Mouse (Mus musculus) forebrain, embryonic 15.5 days (tissue): Measurements from ENCODE around the gene Tmem63a. TPM values are rescaled to one million over a fixed set of nuclear protein-coding genes. Genes with fewer than 3 reads are reported as not detected.

Experiments used
- ATAC-seq: fragments of 200-750 bp; cut with Nextera tagmentation; replicated peaks from 2 replicates; pipeline ENCODE4 v1.8.0; 2017; ENCODE audit warnings: mild to moderate bottlenecking, moderate TSS enrichment, moderate library complexity
- H3K27ac ChIP-seq: fragments of 300-500 bp; sonication (generic); replicated peaks from 2 replicates; pipeline ENCODE4 v1.5.1; 2015; ENCODE audit warnings: mild to moderate bottlenecking, inconsistent platforms
- H3K27me3 ChIP-seq: fragments of 300-500 bp; sonication (generic); 2 replicates; pipeline ENCODE4 v1.6.1; 2015; ENCODE audit warnings: inconsistent platforms
- H3K36me3 ChIP-seq: fragments of 300-500 bp; sonication (generic); 2 replicates; pipeline ENCODE4 v1.6.1; 2015; ENCODE audit warnings: mild to moderate bottlenecking, inconsistent platforms
- H3K4me1 ChIP-seq: fragments of 300-500 bp; sonication (generic); 2 replicates; pipeline ENCODE4 v1.6.1; 2015; ENCODE audit warnings: inconsistent platforms
- H3K4me2 ChIP-seq: fragments of 300-500 bp; sonication (generic); replicated peaks from 2 replicates; pipeline ENCODE4 v1.6.1; 2015; ENCODE audit warnings: mild to moderate bottlenecking, inconsistent platforms
- H3K4me3 ChIP-seq: fragments of 300-500 bp; sonication (generic); 2 replicates; pipeline ENCODE4 v1.5.1; 2015; ENCODE audit warnings: mild to moderate bottlenecking, inconsistent platforms
- H3K9ac ChIP-seq: fragments of 300-500 bp; sonication (generic); replicated peaks from 2 replicates; pipeline ENCODE4 v1.6.1; 2015; ENCODE audit warnings: mild to moderate bottlenecking, inconsistent platforms
- H3K9me3 ChIP-seq: fragments of 300-500 bp; sonication (generic); 2 replicates; pipeline ENCODE4 v1.6.1; 2016; ENCODE audit warnings: inconsistent platforms
- WGBS: fragments of 180-500 bp; shearing (Covaris S2); methylation state at CpG from one replicate; pipeline ENCODE4 v1.1.7; 2015; ENCODE audit warnings: mixed read lengths; 5-methylcytosine and 5-hydroxymethylcytosine counted together
- polyA plus RNA-seq: library from polyadenylated mRNA; unstranded; fragments of >200 nt; fragmentation: Nextera tagmentation; extraction: Ambion mirVana; gene quantifications from 2 replicates; pipeline ENCODE4 v1.2.1, GENCODE M21; 2015

Gene Tmem63a
- polyA plus RNA-seq, 1 experiment from 2014 or later, result 1.6 TPM

GRCm38 (mm10) chr1:181016045-181016444, 73.9 kb downstream of the Tmem63a start:
- H3K36me3 ChIP-seq, result no peaks in the 10 kb centered on the region
- no peak for ATAC-seq
- no peak overlapping the region for H3K4me3 ChIP-seq
- H3K4me1 ChIP-seq, result peaks cover 22% of the 10 kb centered on the region
- H3K9me3 ChIP-seq, result no peaks in the 10 kb centered on the region
- H3K9ac ChIP-seq, result no peak overlapping the region
- no peak overlapping the region for H3K27ac ChIP-seq
- H3K27me3 ChIP-seq, result no peaks in the 10 kb centered on the region
- 0 out of 2 replicates have a peak overlapping the region, but pooled peaks have one; percentile 89 for H3K4me2 ChIP-seq
- 86% methylated on average over 4 of the region's 4 CpGs for WGBS

- no peaks in the 10 kb centered on the region for H3K27me3 ChIP-seq
- peak overlapping the region; percentile 45 for H3K9ac ChIP-seq
- no peaks in the 10 kb centered on the region for H3K9me3 ChIP-seq
- 3% methylated on average over 21 of the region's 21 CpGs for WGBS
- no peak overlapping the region; the same call in 1 of the 2 replicates for H3K27ac ChIP-seq
- no peaks in the 10 kb centered on the region for H3K36me3 ChIP-seq
- ATAC-seq, result peak; percentile 77
- peak overlapping the region; percentile 89 for H3K4me2 ChIP-seq
- H3K4me1 ChIP-seq, result peaks cover 22% of the 10 kb centered on the region
- H3K4me3 ChIP-seq, result peak overlapping the region; percentile 42
These were observed 74.5 kb downstream of the Tmem63a start for GRCm38 (mm10) chr1:181016532-181017131.

GRCm38 (mm10) chr1:181017212-181017711, 75.1 kb downstream of the Tmem63a start:
- peak; percentile 82 for ATAC-seq
- peak overlapping the region; percentile 89 for H3K4me2 ChIP-seq
- H3K27ac ChIP-seq, result no peak overlapping the region
- under 1% methylated on average over 22 of the region's 22 CpGs for WGBS
- H3K4me3 ChIP-seq, result peak overlapping the region; percentile 42
- no peaks in the 10 kb centered on the region for H3K27me3 ChIP-seq
- peak overlapping the region; percentile 45 for H3K9ac ChIP-seq
- H3K4me1 ChIP-seq, result peaks cover 22% of the 10 kb centered on the region
- H3K9me3 ChIP-seq, result no peaks in the 10 kb centered on the region
- no peaks in the 10 kb centered on the region for H3K36me3 ChIP-seq

- no peak overlapping the region for H3K27ac ChIP-seq
- no peaks in the 10 kb centered on the region for H3K9me3 ChIP-seq
- H3K4me3 ChIP-seq, result 0 out of 2 replicates have a peak overlapping the region, but pooled peaks have one; percentile 42
- H3K4me1 ChIP-seq, result peaks cover 22% of the 10 kb centered on the region
- no peak for ATAC-seq
- 76% methylated on average over 13 of the region's 13 CpGs for WGBS
- H3K9ac ChIP-seq, result no peak overlapping the region
- H3K4me2 ChIP-seq, result no peak overlapping the region
- H3K36me3 ChIP-seq, result no peaks in the 10 kb centered on the region
- H3K27me3 ChIP-seq, result no peaks in the 10 kb centered on the region
These were observed 75.8 kb downstream of the Tmem63a start for GRCm38 (mm10) chr1:181017890-181018420.

- no peak for ATAC-seq
- Histone ChIP-seq H3K27me3 (no peaks in the 10 kb centered on the region), H3K9ac (no peak within 1 kb of the TSS), H3K4me3 (no peak within 1 kb of the TSS), H3K9me3 (no peaks in the 10 kb centered on the region), H3K36me3 (no peaks in the 10 kb centered on the region), H3K27ac (no peak within 1 kb of the TSS), H3K4me1 (peaks cover 15% of the 10 kb centered on the region), H3K4me2 (no peak within 1 kb of the TSS)
- 61% methylated on average over 5 of the region's 5 CpGs for WGBS
These were observed 78.8 kb downstream of the Tmem63a start, which contains the start of gene Ephx1 for GRCm38 (mm10) chr1:181020756-181021487. Gene Ephx1, minus strand, starts transcription at chr1:181020904.

GRCm38 (mm10) chr1:181021488-181021865, 79.3 kb downstream of the Tmem63a start:
- Histone ChIP-seq H3K4me1 (peaks cover 11% of the 10 kb centered on the region), H3K9me3 (no peaks in the 10 kb centered on the region), H3K36me3 (no peaks in the 10 kb centered on the region), H3K4me2 (no peak overlapping the region), H3K27me3 (no peaks in the 10 kb centered on the region), H3K4me3 (no peak overlapping the region), H3K27ac (no peak overlapping the region), H3K9ac (no peak overlapping the region)
- WGBS, result 54% methylated on average over 7 of the region's 7 CpGs
- ATAC-seq, result no peak

GRCm38 (mm10) chr1:181022265-181022664, 80.1 kb downstream of the Tmem63a start:
- H3K27ac ChIP-seq, result no peak overlapping the region
- no peak for ATAC-seq
- H3K4me1 ChIP-seq, result peaks cover 3% of the 10 kb centered on the region
- H3K27me3 ChIP-seq, result no peaks in the 10 kb centered on the region
- no peak overlapping the region for H3K4me3 ChIP-seq
- 19% methylated on average over 1 of the region's 1 CpGs for WGBS
- no peak overlapping the region for H3K9ac ChIP-seq
- H3K36me3 ChIP-seq, result no peaks in the 10 kb centered on the region
- no peak overlapping the region for H3K4me2 ChIP-seq
- no peaks in the 10 kb centered on the region for H3K9me3 ChIP-seq

Other genes starting within 250 kb of the Tmem63a start
- gene Mixl1, start 245.3 kb upstream of the Tmem63a start, polyA plus RNA-seq, result 0.11 and 0.18 TPM in 2 replicates
- 20.7 and 23.7 TPM in 2 replicates for gene Acbd3, start 216.3 kb upstream of the Tmem63a start, polyA plus RNA-seq
- gene H3f3a, start 128.4 kb upstream of the Tmem63a start, polyA plus RNA-seq, result 3,899 and 4,029 TPM in 2 replicates
- gene Sde2, start 91.2 kb upstream of the Tmem63a start, polyA plus RNA-seq, result 35.7 and 35.9 TPM in 2 replicates
- gene Lefty2, start 49.2 kb upstream of the Tmem63a start, polyA plus RNA-seq, result 3.7 and 4.5 TPM in 2 replicates
- 85.1 and 88.7 TPM in 2 replicates for gene Pycr2, start 38.1 kb upstream of the Tmem63a start, polyA plus RNA-seq
- gene Lefty1, start 7.3 kb upstream of the Tmem63a start, polyA plus RNA-seq, result 0.22 and 0.23 TPM in 2 replicates
- 3.6 and 4.0 TPM in 2 replicates for gene Ephx1, start 78.6 kb downstream of the Tmem63a start, polyA plus RNA-seq
- 0.11 TPM in 1 of 2 replicates, not detected in the other for gene 9130409I23Rik, start 108.9 kb downstream of the Tmem63a start, polyA plus RNA-seq
- gene Nvl, start 201.9 kb downstream of the Tmem63a start, polyA plus RNA-seq, result 45.4 and 48.9 TPM in 2 replicates
- 72.2 and 78.9 TPM in 2 replicates for gene Cnih4, start 202.3 kb downstream of the Tmem63a start, polyA plus RNA-seq